Mouse (Mus musculus) liver, postnatal 0 days (tissue): ENCODE results near the gene Ppil6.

Experiments
- CTCF ChIP-seq: sonication (generic); IDR thresholded peaks from 2 replicates; pipeline ENCODE4 v1.5.1; 2016; ENCODE audit warnings: antibody characterized with exemption, low read depth
- EP300 ChIP-seq: IDR thresholded peaks from 2 replicates; pipeline ENCODE4 v1.6.1; 2016; ENCODE audit warnings: antibody characterized with exemption, low read depth, mild to moderate bottlenecking

DNA sequence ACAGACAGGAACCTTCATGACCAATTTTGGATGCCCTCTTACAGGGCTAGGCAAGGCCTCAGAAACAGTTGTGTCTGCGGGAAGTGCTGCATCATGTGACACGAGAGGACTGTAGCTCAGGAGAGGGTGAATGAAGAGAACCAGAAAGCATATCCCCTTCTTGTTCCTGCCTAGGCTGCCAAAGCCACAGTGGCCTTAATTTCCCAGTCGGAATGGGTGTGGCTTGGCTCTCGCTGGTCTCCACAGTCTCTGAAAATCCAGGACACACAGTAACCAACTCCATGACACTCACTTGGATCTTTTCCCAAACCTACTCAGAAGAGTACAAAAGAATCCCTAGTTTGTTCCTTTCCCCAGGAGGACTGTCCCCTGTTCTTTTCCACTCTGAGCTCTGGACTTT is 10.7 kb downstream of the Ppil6 start:
- TF ChIP-seq CTCF (no peak), EP300 (no peak)
